Mouse (Mus musculus) hindbrain, postnatal 0 days (tissue): ENCODE measurements at regions not wholly inside any gene's neighbourhood (a gene's known extent, or its start where the extent isn't known, plus 50 kb on each side); places are given as distances from the start of the nearest gene placed in this dataset.
A peak's percentile ranks its signal among the peaks of the same experiment; 100 is the strongest.

Source experiments
- ATAC-seq: fragments of 200-750 bp; cut with Nextera tagmentation; 2 replicates; pipeline ENCODE4 v1.8.0; 2017; ENCODE audit warnings: mild to moderate bottlenecking, moderate TSS enrichment, moderate library complexity
- DNase-seq: peaks from one replicate; pipeline ENCODE4 v3.0.0-alpha.2; 2015; ENCODE audit warnings: low spot score
- H3K27ac ChIP-seq: fragments of 300-500 bp; sonication (generic); 2 replicates; pipeline ENCODE4 v1.5.1; 2014; ENCODE audit warnings: mild to moderate bottlenecking
- H3K27me3 ChIP-seq: fragments of 300-500 bp; sonication (generic); 2 replicates; pipeline ENCODE4 v1.6.1; 2014; ENCODE audit warnings: low read length, mixed read lengths; ENCODE audit not compliant: insufficient read depth
- H3K36me3 ChIP-seq: fragments of 300-500 bp; sonication (generic); 2 replicates; pipeline ENCODE4 v1.6.1; 2014; ENCODE audit warnings: low read length, mixed read lengths; ENCODE audit not compliant: insufficient read depth
- H3K4me1 ChIP-seq: fragments of 300-500 bp; sonication (generic); 2 replicates; pipeline ENCODE4 v1.6.1; 2014; ENCODE audit warnings: antibody characterized with exemption, low read length, mixed read lengths; ENCODE audit not compliant: insufficient read depth
- H3K4me2 ChIP-seq: fragments of 300-500 bp; sonication (generic); 2 replicates; pipeline ENCODE4 v1.6.1; 2014; ENCODE audit warnings: low read depth, mild to moderate bottlenecking, low read length, moderate library complexity, mixed read lengths
- H3K4me3 ChIP-seq: fragments of 300-500 bp; sonication (generic); 2 replicates; pipeline ENCODE4 v1.5.1; 2014; ENCODE audit warnings: low read length
- H3K9ac ChIP-seq: fragments of 300-500 bp; sonication (generic); replicated peaks from 2 replicates; pipeline ENCODE4 v1.6.1; 2014; ENCODE audit warnings: mild to moderate bottlenecking, low read length, moderate library complexity, mixed read lengths
- H3K9me3 ChIP-seq: fragments of 300-500 bp; sonication (generic); 2 replicates; pipeline ENCODE4 v1.6.1; 2016; ENCODE audit warnings: low read length, mixed read lengths
- CTCF ChIP-seq: IDR thresholded peaks from 2 replicates; pipeline ENCODE4 v1.5.1; 2016; ENCODE audit warnings: antibody characterized with exemption, control low read depth, low read depth
- WGBS: fragments of 180-500 bp; shearing (Covaris S2); extraction: QIAGEN DNeasy Blood & Tissue Kit; methylation state at CpG from one replicate; pipeline ENCODE4 v1.1.7; 2014; 5-methylcytosine and 5-hydroxymethylcytosine counted together

DNA sequence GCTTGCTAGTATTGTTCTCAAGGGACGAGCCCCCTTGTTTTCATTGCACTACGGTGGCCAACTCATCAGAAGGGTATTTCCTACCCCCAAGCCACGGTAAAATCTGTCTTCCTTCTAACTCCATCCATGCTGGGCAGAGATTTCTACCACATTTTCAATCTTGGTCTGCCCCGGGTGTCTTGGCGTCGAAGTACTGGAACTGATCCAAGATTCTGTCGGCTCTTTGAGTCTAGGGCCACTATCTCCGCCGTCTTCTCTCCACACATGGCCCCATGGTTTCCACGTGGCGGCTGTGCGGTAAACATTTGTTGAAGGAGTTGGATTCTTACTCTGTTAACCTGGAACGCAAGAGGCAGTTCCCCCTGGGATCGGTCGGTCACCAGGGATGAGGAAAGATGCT is 177.0 kb upstream of the Ubl3 start:
- H3K27ac ChIP-seq = no peak overlapping the region
- no peak overlapping the region for H3K9ac ChIP-seq
- no peaks in the 10 kb centered on the region for H3K9me3 ChIP-seq
- no peaks in the 10 kb centered on the region for H3K27me3 ChIP-seq
- ATAC-seq (no peak), DNase-seq (peak; percentile 51)
- no peaks in the 10 kb centered on the region for H3K4me1 ChIP-seq
- H3K4me3 ChIP-seq = no peak overlapping the region
- H3K4me2 ChIP-seq = no peak overlapping the region
- no peaks in the 10 kb centered on the region for H3K36me3 ChIP-seq
- 46% methylated on average over 15 of the region's 15 CpGs for WGBS
- TF ChIP-seq CTCF = no peak

DNA sequence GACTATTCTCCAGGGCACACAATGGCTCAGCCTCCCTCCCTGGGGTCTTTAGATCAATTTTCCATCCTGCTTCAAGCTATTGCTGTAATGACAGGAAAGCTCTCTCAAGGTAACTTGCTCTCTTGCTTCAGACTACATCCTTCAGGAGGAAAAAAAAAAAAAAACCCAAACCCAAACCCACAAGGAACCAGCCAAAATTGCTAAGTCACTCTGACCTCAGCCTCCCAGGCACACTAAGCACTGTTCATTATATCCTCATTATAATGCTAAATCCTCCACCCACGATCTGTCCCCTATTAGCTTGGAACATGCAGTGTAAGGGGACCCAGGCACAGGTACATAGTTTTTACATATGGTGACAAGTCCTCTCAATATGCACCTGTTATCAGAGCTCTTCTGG is 175.9 kb upstream of the Ubl3 start:
- Histone ChIP-seq H3K9me3 (no peaks in the 10 kb centered on the region), H3K4me1 (no peaks in the 10 kb centered on the region), H3K27me3 (no peaks in the 10 kb centered on the region), H3K4me2 (no peak overlapping the region), H3K9ac (no peak overlapping the region), H3K27ac (no peak overlapping the region), H3K36me3 (no peaks in the 10 kb centered on the region), H3K4me3 (no peak overlapping the region)
- TF ChIP-seq CTCF = no peak
- ATAC-seq = no peak
- no peak for DNase-seq
- WGBS = 56% methylated on average over 1 of the region's 1 CpGs

DNA sequence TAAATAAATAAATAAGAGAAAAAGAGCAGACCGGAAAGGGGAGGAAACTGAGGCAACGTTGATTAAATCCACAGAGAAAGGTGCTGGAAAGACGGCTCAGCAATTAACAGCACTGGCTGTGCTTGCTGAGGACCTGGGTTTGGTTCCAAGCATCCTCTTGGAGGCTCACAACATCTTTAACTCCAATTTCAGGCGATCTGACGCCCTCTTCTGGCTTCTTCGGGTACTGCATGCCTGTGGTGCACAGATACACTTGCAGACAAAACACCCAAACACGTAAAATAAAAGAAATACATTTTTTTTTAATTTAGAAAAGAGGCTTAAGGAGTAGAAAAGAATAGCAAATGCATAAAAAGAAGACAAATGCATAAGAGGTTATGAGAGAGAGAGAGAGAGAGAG is 173.9 kb upstream of the Ubl3 start:
- TF ChIP-seq CTCF = peak; percentile 35
- H3K4me3 ChIP-seq = no peak overlapping the region
- no peaks in the 10 kb centered on the region for H3K9me3 ChIP-seq
- ATAC-seq (no peak), DNase-seq (no peak)
- no peak overlapping the region for H3K27ac ChIP-seq
- no peaks in the 10 kb centered on the region for H3K36me3 ChIP-seq
- H3K9ac ChIP-seq = no peak overlapping the region
- no peaks in the 10 kb centered on the region for H3K4me1 ChIP-seq
- WGBS = 78% methylated on average over 7 of the region's 7 CpGs
- H3K4me2 ChIP-seq = no peak overlapping the region
- H3K27me3 ChIP-seq = no peaks in the 10 kb centered on the region

DNA sequence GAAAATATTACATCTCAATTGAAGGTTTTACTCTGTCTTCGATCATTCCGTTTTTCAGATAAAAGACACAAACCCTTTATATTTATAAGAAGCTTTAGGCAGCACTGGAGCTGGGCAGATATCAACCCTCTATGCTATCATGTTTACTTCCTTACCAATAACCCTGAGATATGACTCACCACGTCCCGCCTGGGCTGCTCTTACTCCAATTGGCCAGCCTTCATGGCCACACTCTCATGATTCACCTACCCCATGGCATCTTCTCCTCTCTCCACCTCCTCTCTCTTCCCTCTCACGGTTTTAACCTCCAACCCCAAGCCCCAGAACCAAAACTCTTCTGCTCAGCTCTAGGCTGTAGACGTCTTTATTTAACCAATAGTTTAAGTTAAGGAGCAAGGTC is 171.9 kb upstream of the Ubl3 start:
- Histone ChIP-seq H3K4me1 (no peaks in the 10 kb centered on the region), H3K27ac (no peak overlapping the region), H3K4me3 (no peak overlapping the region), H3K4me2 (no peak overlapping the region), H3K9ac (no peak overlapping the region), H3K9me3 (no peaks in the 10 kb centered on the region), H3K36me3 (no peaks in the 10 kb centered on the region), H3K27me3 (no peaks in the 10 kb centered on the region)
- TF ChIP-seq CTCF = no peak
- DNase-seq (no peak), ATAC-seq (no peak)
- 85% methylated on average over 6 of the region's 6 CpGs for WGBS

DNA sequence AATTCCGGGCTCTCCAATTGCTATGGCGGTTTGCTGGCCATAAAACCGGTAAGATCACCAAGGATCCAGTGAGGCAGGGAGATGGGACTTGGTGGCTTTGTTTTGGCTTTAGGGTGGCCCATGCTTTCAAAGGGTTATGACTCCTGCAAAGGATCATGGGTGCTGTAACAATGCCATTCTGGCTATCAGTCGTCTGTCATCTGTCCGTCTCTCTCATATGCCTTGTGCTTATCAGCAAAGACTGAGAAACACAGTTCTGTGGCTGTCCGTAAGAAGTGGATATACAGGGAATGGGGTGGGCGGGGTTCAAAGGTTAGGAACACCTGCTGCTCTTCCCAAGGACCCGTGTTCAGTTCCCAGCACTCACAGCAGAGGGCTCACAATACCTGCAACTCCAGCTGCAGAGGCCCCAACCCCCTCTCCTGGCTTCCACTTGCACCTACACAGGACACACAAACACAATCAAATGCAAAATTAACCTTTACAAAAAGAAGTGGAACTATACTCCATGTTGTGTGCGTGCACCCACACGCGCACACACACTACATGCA is 171.2 kb upstream of the Ubl3 start:
- Histone ChIP-seq H3K4me1 (no peaks in the 10 kb centered on the region), H3K4me2 (no peak overlapping the region), H3K4me3 (no peak overlapping the region), H3K9me3 (no peaks in the 10 kb centered on the region), H3K27me3 (no peaks in the 10 kb centered on the region), H3K36me3 (no peaks in the 10 kb centered on the region), H3K27ac (no peak overlapping the region), H3K9ac (no peak overlapping the region)
- ATAC-seq (no peak), DNase-seq (no peak)
- TF ChIP-seq CTCF = no peak
- 94% methylated on average over 11 of the region's 11 CpGs for WGBS

DNA sequence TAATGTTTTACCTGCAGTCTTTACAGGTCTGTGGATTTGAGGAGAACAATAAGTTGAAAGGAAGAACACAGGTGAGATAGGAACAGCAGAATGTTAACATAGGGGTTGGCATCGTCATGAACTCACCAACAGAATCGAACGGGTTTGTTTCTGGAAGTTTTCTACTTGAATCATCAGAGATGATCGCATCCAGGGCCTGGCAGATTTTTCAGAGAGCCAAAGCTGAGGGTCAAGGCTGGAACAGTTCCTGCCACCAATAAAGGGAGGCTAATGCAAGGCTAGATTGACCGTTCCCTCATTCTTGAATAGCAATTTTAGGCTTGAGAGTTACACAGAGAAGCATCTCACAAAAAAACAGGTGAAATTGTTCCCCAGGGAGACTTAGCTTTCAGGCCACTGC is 168.0 kb upstream of the Ubl3 start:
- H3K4me3 ChIP-seq = no peak overlapping the region
- DNase-seq = no peak
- no peak for ATAC-seq
- WGBS = 92% methylated on average over 5 of the region's 5 CpGs
- H3K9ac ChIP-seq = no peak overlapping the region
- no peak for TF ChIP-seq CTCF
- no peak overlapping the region for H3K4me2 ChIP-seq
- no peaks in the 10 kb centered on the region for H3K36me3 ChIP-seq
- no peaks in the 10 kb centered on the region for H3K27me3 ChIP-seq
- no peaks in the 10 kb centered on the region for H3K4me1 ChIP-seq
- no peak overlapping the region for H3K27ac ChIP-seq
- H3K9me3 ChIP-seq = no peaks in the 10 kb centered on the region

DNA sequence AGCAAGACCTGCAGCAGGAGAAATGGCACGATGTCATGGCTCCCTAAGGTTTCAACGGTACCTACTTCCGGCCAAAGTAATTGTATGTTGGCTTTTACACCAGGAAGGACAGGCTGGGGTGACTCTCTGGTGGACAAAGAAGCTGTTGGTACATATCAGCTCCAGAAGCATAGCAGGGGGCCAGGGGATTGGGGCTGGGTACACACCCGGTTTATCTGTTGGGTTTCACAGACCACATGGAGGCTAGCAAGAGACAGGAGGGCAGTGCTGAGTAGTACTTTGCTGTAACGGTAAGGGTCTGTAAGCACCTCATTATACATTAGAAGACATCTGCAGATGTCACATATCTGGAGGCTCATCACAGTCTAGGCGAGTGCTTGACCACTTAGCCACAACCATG is 164.0 kb upstream of the Ubl3 start:
- Histone ChIP-seq H3K36me3 (no peaks in the 10 kb centered on the region), H3K27ac (no peak overlapping the region), H3K27me3 (no peaks in the 10 kb centered on the region), H3K9me3 (no peaks in the 10 kb centered on the region), H3K9ac (no peak overlapping the region), H3K4me1 (no peaks in the 10 kb centered on the region), H3K4me2 (no peak overlapping the region), H3K4me3 (no peak overlapping the region)
- WGBS = 92% methylated on average over 6 of the region's 6 CpGs
- DNase-seq (no peak), ATAC-seq (no peak)
- no peak for TF ChIP-seq CTCF
